Mouse (Mus musculus) cerebellum, adult 8-10 months (tissue): ENCODE data around the gene Kif5c.

Source experiments
- DNase-seq: peaks from one replicate; pipeline ENCODE4 v3.0.0; 2022

The Kif5c gene

GRCm38 (mm10) chr2:49749730-49750576 is 130.9 kb downstream of the Kif5c start:
- DNase-seq: no peak

GRCm38 (mm10) chr2:49751544-49752210 is 132.6 kb downstream of the Kif5c start:
- DNase-seq: no peak

GRCm38 (mm10) chr2:49752211-49752607 is 133.1 kb downstream of the Kif5c start:
- DNase-seq: no peak

GRCm38 (mm10) chr2:49753062-49753461 is 134.0 kb downstream of the Kif5c start:
- DNase-seq: no peak

- DNase-seq: no peak
These were observed 136.0 kb downstream of the Kif5c start for GRCm38 (mm10) chr2:49755054-49755453.

GRCm38 (mm10) chr2:49757616-49758015 is 138.5 kb downstream of the Kif5c start:
- DNase-seq: no peak

- no peak for DNase-seq
These were observed 145.3 kb downstream of the Kif5c start for GRCm38 (mm10) chr2:49764331-49764946.

GRCm38 (mm10) chr2:49768916-49769315 is 149.8 kb downstream of the Kif5c start:
- DNase-seq: no peak

GRCm38 (mm10) chr2:49770440-49770839 is 151.3 kb downstream of the Kif5c start:
- no peak for DNase-seq

- no peak for DNase-seq
These were observed 152.1 kb downstream of the Kif5c start for GRCm38 (mm10) chr2:49771172-49771571.

- DNase-seq: no peak
These were observed 154.3 kb downstream of the Kif5c start for GRCm38 (mm10) chr2:49773194-49773931.

- no peak for DNase-seq
These were observed 155.1 kb downstream of the Kif5c start for GRCm38 (mm10) chr2:49774180-49774579.

- no peak for DNase-seq
These were observed 156.1 kb downstream of the Kif5c start for GRCm38 (mm10) chr2:49775187-49775586.

GRCm38 (mm10) chr2:49775735-49776134 is 156.6 kb downstream of the Kif5c start:
- no peak for DNase-seq

GRCm38 (mm10) chr2:49776407-49776806 is 157.3 kb downstream of the Kif5c start:
- DNase-seq: no peak

- no peak for DNase-seq
These were observed 168.4 kb downstream of the Kif5c start, which contains the start of gene Lypd6b for GRCm38 (mm10) chr2:49787376-49788050. Gene Lypd6b, plus strand, starts transcription at chr2:49787688.

GRCm38 (mm10) chr2:49788051-49788418 is 168.9 kb downstream of the Kif5c start:
- no peak for DNase-seq

GRCm38 (mm10) chr2:49788643-49789042 is 169.5 kb downstream of the Kif5c start:
- DNase-seq: no peak

GRCm38 (mm10) chr2:49789078-49789477 is 170.0 kb downstream of the Kif5c start:
- no peak for DNase-seq

- no peak for DNase-seq
These were observed 170.4 kb downstream of the Kif5c start for GRCm38 (mm10) chr2:49789504-49789903.

- DNase-seq: no peak
These were observed 178.5 kb downstream of the Kif5c start for GRCm38 (mm10) chr2:49797444-49798143.

GRCm38 (mm10) chr2:49804448-49804847 is 185.3 kb downstream of the Kif5c start:
- DNase-seq: no peak
